Mouse (Mus musculus) heart, embryonic 14.5 days (tissue): ENCODE measurements around the gene Camta2. TPM values are rescaled to one million over a fixed set of nuclear protein-coding genes. Genes with fewer than 3 reads are reported as not detected.

Experiments used
- ATAC-seq: fragments of 200-750 bp; cut with Nextera tagmentation; 2 replicates; pipeline ENCODE4 v1.8.0; 2017; ENCODE audit warnings: low read depth, moderate TSS enrichment; ENCODE audit not compliant: insufficient number of reproducible peaks, insufficient read depth, low FRiP score
- H3K27ac ChIP-seq, 2 experiments: fragments of 200-500 bp in 1 of 2; fragments of 300-500 bp in 1 of 2; sonication (generic) in 1 of 2; replicated peaks in 1 of 2; 2 replicates each; pipeline ENCODE4 v1.5.1; 2012 to 2014; ENCODE audit warnings: low read depth in 2 of 2, low read length in 2 of 2, control low read depth in 1 of 2, mild to moderate bottlenecking in 1 of 2, mixed read lengths in 1 of 2; ENCODE audit not compliant: control insufficient read depth in 1 of 2, insufficient read depth in 1 of 2
- H3K27me3 ChIP-seq: fragments of 300-500 bp; sonication (generic); 2 replicates; pipeline ENCODE4 v1.6.1; 2014; ENCODE audit warnings: mild to moderate bottlenecking, low read length, control low read depth; ENCODE audit not compliant: control insufficient read depth, insufficient read depth
- H3K36me3 ChIP-seq: fragments of 300-500 bp; sonication (generic); 2 replicates; pipeline ENCODE4 v1.6.1; 2014; ENCODE audit warnings: mild to moderate bottlenecking, control low read depth, low read length, mixed read lengths; ENCODE audit not compliant: control insufficient read depth, insufficient read depth
- H3K4me1 ChIP-seq, 2 experiments: fragments of 200-500 bp in 1 of 2; fragments of 300-500 bp in 1 of 2; sonication (generic) in 1 of 2; 2 replicates each; pipeline ENCODE4 v1.6.1; 2012 to 2014; ENCODE audit warnings: low read length in 2 of 2, control low read depth in 1 of 2, mixed read lengths in 1 of 2; ENCODE audit not compliant: control insufficient read depth in 2 of 2, insufficient read depth in 2 of 2
- H3K4me2 ChIP-seq: fragments of 300-500 bp; sonication (generic); 2 replicates; pipeline ENCODE4 v1.6.1; 2014; ENCODE audit warnings: mild to moderate bottlenecking, low read length
- H3K4me3 ChIP-seq, 2 experiments: fragments of 200-500 bp in 1 of 2; fragments of 300-500 bp in 1 of 2; sonication (generic) in 1 of 2; 2 replicates each; pipeline ENCODE4 v1.5.1; 2012 to 2014; ENCODE audit warnings: low read length in 2 of 2, mild to moderate bottlenecking in 2 of 2, control low read depth in 1 of 2, low read depth in 1 of 2, moderate library complexity in 1 of 2; ENCODE audit not compliant: control insufficient read depth in 1 of 2, insufficient read depth in 1 of 2
- H3K9ac ChIP-seq: fragments of 300-500 bp; sonication (generic); 2 replicates; pipeline ENCODE4 v1.6.1; 2014; ENCODE audit warnings: mild to moderate bottlenecking, low read length
- H3K9me3 ChIP-seq: fragments of 300-500 bp; sonication (generic); 2 replicates; pipeline ENCODE4 v1.6.1; 2016; ENCODE audit warnings: low read length, control low read depth; ENCODE audit not compliant: control insufficient read depth
- WGBS: fragments of 180-500 bp; shearing (Covaris S2); extraction: QIAGEN DNeasy Blood & Tissue Kit; methylation state at CpG from one replicate; pipeline ENCODE4 v1.1.7; 2014; 5-methylcytosine and 5-hydroxymethylcytosine counted together
- polyA plus RNA-seq: library from polyadenylated mRNA; unstranded; fragments of >200 nt; fragmentation: Nextera tagmentation; extraction: Ambion mirVana; gene quantifications from 2 replicates; pipeline ENCODE4 v1.2.1, GENCODE M21; 2014

Camta2 gene
- polyA plus RNA-seq, 1 experiment from 2014 or later, result 13.8 TPM

DNA sequence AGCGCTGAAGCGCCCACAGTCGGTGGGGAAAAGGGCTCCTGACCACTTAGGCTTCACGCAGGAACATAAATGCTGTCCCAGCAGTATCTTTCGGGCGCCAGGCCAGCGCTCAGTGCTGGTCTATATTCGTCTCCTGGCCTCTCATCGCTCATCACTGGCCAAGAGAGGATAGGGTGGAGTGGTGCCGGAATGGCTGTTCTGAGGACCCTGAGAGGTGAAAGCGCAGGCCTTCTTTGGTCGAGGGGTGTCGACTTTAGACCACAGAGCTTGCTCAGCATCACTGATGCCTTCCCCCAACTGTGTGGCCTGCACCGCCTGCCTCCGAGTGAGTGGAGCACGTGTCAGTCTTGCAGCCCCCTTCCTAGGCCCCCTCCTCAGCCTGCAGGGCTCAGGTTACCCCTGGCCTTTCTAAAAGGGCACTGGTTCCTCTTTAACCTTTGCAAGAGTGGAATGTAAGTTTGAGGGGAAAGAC is 31.4 kb downstream of the Camta2 start:
- H3K27ac ChIP-seq, result peak overlapping the region; percentile 85 to 98
- H3K4me3 ChIP-seq, result peak overlapping the region; percentile 79 to 97
- 3% methylated on average over 16 of the region's 16 CpGs for WGBS
- H3K9ac ChIP-seq, result peak overlapping the region; percentile 99
- peaks cover 36 to 50% of the 10 kb centered on the region in 2 experiments for H3K4me1 ChIP-seq
- H3K4me2 ChIP-seq, result peak overlapping the region; percentile 90
- no peaks in the 10 kb centered on the region for H3K9me3 ChIP-seq
- H3K36me3 ChIP-seq, result peaks cover 49% of the 10 kb centered on the region
- H3K27me3 ChIP-seq, result no peaks in the 10 kb centered on the region
- peak; percentile 60 for ATAC-seq

DNA sequence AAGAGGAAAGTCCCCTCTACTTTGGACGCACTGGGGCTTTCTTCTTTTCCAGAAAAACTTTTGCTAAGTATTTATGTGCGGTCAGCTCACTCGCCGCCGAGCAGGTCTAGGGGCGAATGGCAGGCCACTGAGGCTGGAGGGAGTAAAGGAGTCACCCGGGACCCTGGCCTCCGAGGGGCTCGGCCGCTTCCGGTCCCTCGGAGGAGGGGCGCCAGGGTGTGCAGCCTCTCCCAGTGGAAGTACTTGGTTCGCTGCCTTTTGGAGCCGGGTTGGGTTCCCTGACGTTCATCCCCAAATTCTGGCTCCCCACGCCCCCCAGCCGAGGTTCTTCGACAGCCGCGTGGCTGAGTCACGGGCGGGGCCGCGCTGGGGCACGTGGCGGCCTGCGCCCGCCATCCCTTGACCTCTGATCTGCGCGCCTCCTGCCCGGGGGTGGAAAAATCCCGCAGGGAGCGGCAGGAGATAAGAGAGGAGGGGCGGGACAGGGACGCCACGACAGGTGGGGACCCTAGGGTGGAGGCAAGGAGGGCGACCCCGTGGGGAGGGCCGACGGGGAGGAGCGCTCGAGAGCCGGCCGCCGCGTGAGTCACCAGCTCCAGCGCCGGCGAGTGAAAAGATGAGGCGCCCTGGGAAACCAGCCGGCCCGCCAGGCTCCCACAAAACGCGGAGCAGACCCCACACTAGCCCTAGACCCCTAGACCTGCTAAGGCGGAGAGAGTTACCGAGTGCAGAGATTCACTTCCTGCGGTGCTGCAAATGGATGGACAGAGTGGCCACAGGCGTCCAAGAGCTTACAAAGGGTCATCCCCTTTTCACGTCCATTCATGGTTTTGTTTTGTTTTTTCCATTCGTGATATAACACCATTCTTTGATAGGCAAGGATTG is 32.1 kb downstream of the Camta2 start:
- Histone ChIP-seq H3K9me3 (no peaks in the 10 kb centered on the region), H3K27me3 (no peaks in the 10 kb centered on the region), H3K9ac (peak overlapping the region; percentile 99), H3K36me3 (peaks cover 50% of the 10 kb centered on the region), H3K27ac (peak overlapping the region; percentile 85 to 98), H3K4me1 (peaks cover 38 to 52% of the 10 kb centered on the region in 2 experiments), H3K4me2 (peak overlapping the region; percentile 90), H3K4me3 (peak overlapping the region; percentile 79 to 97)
- WGBS, result under 1% methylated on average over 60 of the region's 61 CpGs
- peak; percentile 12; the same call in 1 of the 2 replicates for ATAC-seq

DNA sequence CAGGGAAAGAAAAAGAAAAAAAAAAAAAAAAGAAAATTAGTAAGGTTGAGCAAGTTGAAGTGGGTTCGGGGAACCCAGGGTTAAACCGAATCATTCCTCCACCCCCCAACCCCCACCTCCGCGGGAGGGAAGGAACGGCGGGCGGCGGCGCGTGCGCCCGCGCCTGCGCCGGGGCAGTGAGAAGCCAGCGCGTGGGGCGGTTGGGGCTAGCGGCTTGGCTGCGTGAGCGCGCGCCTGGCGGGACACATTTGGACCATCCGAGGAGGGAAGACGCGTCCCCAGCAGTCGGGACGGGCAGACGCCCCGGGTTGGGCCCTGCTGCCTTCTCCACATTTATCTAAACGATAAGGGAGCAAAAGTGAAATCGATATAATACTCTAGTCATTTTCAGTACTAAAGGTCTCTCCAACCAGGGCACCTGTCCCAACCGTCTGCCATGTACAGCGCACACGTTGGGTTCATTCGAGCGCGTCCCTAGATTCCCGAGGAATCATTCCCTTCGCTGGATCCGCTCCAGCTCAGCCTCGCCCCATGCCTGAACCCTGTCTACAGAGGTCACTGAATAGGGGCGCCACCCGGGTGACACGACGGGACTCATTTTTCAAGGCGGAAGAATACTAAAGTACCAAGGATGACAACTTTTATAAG is 32.9 kb downstream of the Camta2 start:
- peak overlapping the region; percentile 85 to 98 for H3K27ac ChIP-seq
- peak overlapping the region; percentile 79 to 97 for H3K4me3 ChIP-seq
- no peaks in the 10 kb centered on the region for H3K9me3 ChIP-seq
- peaks cover 39 to 57% of the 10 kb centered on the region in 2 experiments for H3K4me1 ChIP-seq
- no peaks in the 10 kb centered on the region for H3K27me3 ChIP-seq
- H3K9ac ChIP-seq, result peak overlapping the region; percentile 99
- peak overlapping the region; percentile 90 for H3K4me2 ChIP-seq
- under 1% methylated on average over 44 of the region's 48 CpGs for WGBS
- peaks cover 50% of the 10 kb centered on the region for H3K36me3 ChIP-seq
- ATAC-seq, result peak; percentile 42; the same call in 1 of the 2 replicates

DNA sequence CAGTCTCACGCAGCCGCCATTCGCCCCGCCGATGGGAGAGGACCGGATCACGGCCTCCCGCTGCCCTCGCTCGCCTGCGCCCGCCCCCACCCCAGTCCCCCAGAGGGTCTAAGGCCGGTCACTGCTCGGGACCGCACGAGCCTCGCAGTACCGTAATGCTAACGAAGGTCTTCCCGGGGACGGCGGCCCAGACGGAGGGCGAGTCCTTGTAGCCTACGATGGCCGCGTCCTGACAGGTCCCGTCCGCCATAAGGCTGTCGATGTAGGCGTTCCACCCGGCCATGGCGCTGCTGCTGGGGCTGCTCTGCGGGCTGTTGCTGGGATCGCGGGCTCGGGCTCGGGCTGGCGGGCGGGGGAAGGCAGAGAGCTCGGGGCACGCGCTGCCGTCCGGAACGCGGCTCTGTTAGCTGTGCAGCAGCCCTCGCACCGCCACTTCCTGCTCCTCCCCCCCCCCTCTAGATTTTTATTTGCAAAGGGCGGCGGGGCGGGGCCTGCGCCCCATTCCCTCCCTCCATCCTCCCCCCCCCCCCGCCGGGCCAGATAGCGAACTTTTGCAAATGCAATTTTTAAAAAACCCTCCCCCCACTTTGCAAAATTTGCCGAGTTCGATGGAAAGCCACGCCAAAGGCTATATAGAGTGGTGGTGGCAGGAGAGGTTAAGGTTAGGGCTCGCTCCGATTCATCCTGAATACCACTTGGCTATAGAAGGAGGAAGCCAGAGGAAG is 33.5 kb downstream of the Camta2 start, which contains the start of gene Pfn1:
TSS of gene Pfn1 (minus strand) at position 447 of the 725 bp plus-strand sequence.
- under 1% methylated on average over 55 of the region's 61 CpGs for WGBS
- 0 out of 2 replicates have a peak, but pooled peaks have one; percentile 9 for ATAC-seq
- H3K27ac ChIP-seq, result peak within 1 kb of the TSS; percentile 90 to 98
- peaks cover 50% of the 10 kb centered on the region for H3K36me3 ChIP-seq
- peak within 1 kb of the TSS; percentile 90 for H3K4me2 ChIP-seq
- H3K9me3 ChIP-seq, result no peaks in the 10 kb centered on the region
- H3K9ac ChIP-seq, result peak within 1 kb of the TSS; percentile 99
- H3K4me3 ChIP-seq, result peak within 1 kb of the TSS; percentile 79 to 97
- no peaks in the 10 kb centered on the region for H3K27me3 ChIP-seq
- H3K4me1 ChIP-seq, result peaks cover 39 to 62% of the 10 kb centered on the region in 2 experiments

DNA sequence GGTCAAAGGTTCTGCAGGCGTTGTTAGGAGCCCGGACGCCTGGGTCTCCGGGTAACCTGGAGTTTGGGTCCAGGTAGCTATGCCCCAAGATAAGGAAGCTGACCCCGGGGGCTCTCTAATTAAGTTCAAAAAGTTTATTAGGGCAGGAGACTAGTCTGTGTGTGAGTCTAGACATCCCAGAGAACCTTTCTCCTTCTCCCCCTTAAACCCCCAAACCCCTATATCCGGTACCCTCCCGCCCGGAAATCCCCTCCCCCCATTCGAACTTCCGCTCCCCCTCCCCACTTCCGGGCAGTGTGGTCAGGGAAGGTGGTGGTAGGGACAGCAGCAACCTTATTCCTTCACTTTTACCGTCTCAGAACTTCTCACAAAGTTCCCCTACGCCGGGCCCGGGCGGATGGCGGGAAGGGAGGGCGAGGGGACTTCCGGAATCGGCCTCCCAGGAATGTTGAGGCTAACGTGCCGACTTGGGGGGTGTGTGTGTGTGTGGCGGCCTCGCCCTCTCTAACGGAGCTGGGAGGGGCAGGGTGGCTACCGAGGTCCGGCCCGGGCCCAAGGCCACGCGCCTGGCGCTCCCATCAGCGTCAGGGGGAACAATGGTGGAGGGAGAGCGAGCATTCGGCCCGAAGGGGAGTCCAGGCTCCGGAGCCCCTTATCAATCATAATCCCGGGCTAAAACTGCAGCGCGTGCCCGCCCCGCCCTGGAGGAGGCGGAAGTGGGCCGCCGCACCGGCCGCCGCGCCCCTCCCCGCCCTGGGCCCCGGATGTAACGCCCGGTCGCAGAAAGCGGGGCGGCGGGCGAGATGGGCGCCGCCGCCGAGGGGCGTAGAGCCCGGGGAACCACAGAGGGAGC is 34.3 kb downstream of the Camta2 start:
- peak overlapping the region; percentile 79 to 97 for H3K4me3 ChIP-seq
- under 1% methylated on average over 62 of the region's 63 CpGs for WGBS
- no peaks in the 10 kb centered on the region for H3K9me3 ChIP-seq
- H3K27me3 ChIP-seq, result no peaks in the 10 kb centered on the region
- H3K4me1 ChIP-seq, result peaks cover 34 to 54% of the 10 kb centered on the region in 2 experiments
- H3K27ac ChIP-seq, result peak overlapping the region; percentile 90 to 98
- peaks cover 51% of the 10 kb centered on the region for H3K36me3 ChIP-seq
- peak overlapping the region; percentile 90 for H3K4me2 ChIP-seq
- ATAC-seq, result 0 out of 2 replicates have a peak, but pooled peaks have one; percentile 3
- H3K9ac ChIP-seq, result peak overlapping the region; percentile 99

DNA sequence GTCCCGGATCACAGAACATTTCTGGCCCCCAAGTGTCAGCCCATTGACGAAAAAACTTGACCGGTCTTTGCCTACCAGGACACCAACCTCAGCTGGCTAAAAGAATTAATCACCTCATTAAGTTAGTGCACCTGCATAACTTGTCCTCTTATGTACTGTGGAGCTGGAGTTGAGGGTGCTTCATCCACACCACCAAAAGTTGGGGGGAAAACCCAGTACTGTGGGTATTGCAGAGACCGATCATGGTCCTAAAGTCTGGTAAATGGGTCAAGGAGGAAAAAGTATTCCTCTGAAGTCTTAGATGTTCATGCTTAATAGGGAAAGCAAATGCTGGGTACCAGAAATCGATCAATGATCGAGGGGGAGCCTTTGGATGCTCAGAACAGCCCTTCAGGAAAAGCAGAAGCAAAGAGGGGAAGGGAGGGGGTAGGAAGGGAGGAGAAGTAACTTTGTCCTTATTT is 35.0 kb downstream of the Camta2 start:
- Histone ChIP-seq H3K9me3 (no peaks in the 10 kb centered on the region), H3K27me3 (no peaks in the 10 kb centered on the region), H3K4me2 (peak overlapping the region; percentile 90), H3K4me1 (peaks cover 27 to 54% of the 10 kb centered on the region in 2 experiments), H3K27ac (peak overlapping the region; percentile 50 to 98; a peak in 3 of 4 replicates), H3K9ac (peak overlapping the region; percentile 99), H3K4me3 (peak overlapping the region; percentile 79 to 97), H3K36me3 (peaks cover 50% of the 10 kb centered on the region)
- 48% methylated on average over 6 of the region's 6 CpGs for WGBS
- ATAC-seq, result no peak
